Mouse (Mus musculus) kidney, embryonic 16.5 days (tissue): ENCODE measurements around the gene Cnnm2. TPM values are rescaled to one million over a fixed set of nuclear protein-coding genes. Genes with fewer than 3 reads are reported as not detected.

Source experiments
- ATAC-seq: fragments of 200-750 bp; cut with Nextera tagmentation; 2 replicates; pipeline ENCODE4 v1.8.0; 2017; ENCODE audit warnings: moderate TSS enrichment; ENCODE audit not compliant: low FRiP score, low TSS enrichment
- H3K27ac ChIP-seq: fragments of 300-500 bp; sonication (generic); 2 replicates; pipeline ENCODE4 v1.5.1; 2014; ENCODE audit warnings: low read length
- H3K27me3 ChIP-seq: fragments of 300-500 bp; sonication (generic); 2 replicates; pipeline ENCODE4 v1.6.1; 2014; ENCODE audit warnings: low read length, control low read depth, mixed read lengths; ENCODE audit not compliant: insufficient read depth
- H3K36me3 ChIP-seq: fragments of 300-500 bp; sonication (generic); 2 replicates; pipeline ENCODE4 v1.6.1; 2014; ENCODE audit warnings: low read length, control low read depth, mixed read lengths; ENCODE audit not compliant: insufficient read depth
- H3K4me1 ChIP-seq: fragments of 300-500 bp; sonication (generic); 2 replicates; pipeline ENCODE4 v1.6.1; 2014; ENCODE audit warnings: low read length, control low read depth, mixed read lengths; ENCODE audit not compliant: insufficient read depth
- H3K4me2 ChIP-seq: fragments of 300-500 bp; sonication (generic); replicated peaks from 2 replicates; pipeline ENCODE4 v1.6.1; 2014; ENCODE audit warnings: low read depth, low read length
- H3K4me3 ChIP-seq: fragments of 300-500 bp; sonication (generic); 2 replicates; pipeline ENCODE4 v1.5.1; 2014; ENCODE audit warnings: mild to moderate bottlenecking, low read length
- H3K9ac ChIP-seq: fragments of 300-500 bp; sonication (generic); replicated peaks from 2 replicates; pipeline ENCODE4 v1.6.1; 2014; ENCODE audit warnings: low read length
- H3K9me3 ChIP-seq: fragments of 300-500 bp; sonication (generic); 2 replicates; pipeline ENCODE4 v1.6.1; 2016; ENCODE audit warnings: low read length, control low read depth
- WGBS: fragments of 180-500 bp; shearing (Covaris S2); extraction: QIAGEN DNeasy Blood & Tissue Kit; methylation state at CpG from one replicate; pipeline ENCODE4 v1.1.7; 2014; 5-methylcytosine and 5-hydroxymethylcytosine counted together
- polyA plus RNA-seq: library from polyadenylated mRNA; unstranded; fragments of >200 nt; fragmentation: Nextera tagmentation; extraction: Ambion mirVana; gene quantifications from 2 replicates; pipeline ENCODE4 v1.2.1, GENCODE M21; 2015

The Cnnm2 gene
- polyA plus RNA-seq, 1 experiment from 2014 or later: 7.3 TPM

DNA sequence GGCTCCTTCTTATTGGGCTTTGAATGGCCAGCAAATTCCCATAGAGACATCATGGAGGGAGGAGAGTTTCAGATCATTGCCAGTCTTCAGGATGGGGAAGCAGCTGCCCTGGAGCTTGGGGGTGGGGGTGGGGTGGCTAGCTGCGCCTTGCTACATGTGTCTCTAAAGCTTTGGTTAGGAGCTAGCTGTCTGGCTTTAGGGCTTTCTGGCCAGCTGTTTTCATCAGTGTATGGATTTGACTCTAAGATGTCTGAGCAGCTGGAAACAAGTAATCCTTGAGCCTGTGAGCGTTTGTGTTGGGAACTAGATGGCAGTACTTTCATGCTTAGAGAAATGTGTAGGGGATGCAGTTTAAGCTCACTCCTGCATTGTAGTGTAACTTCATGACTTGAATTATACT, 42.3 kb downstream of the Cnnm2 start:
- no peak for ATAC-seq
- H3K27ac ChIP-seq: no peak overlapping the region
- no peak overlapping the region for H3K9ac ChIP-seq
- no peaks in the 10 kb centered on the region for H3K36me3 ChIP-seq
- 73% methylated on average over 2 of the region's 2 CpGs for WGBS
- no peak overlapping the region for H3K4me2 ChIP-seq
- no peaks in the 10 kb centered on the region for H3K27me3 ChIP-seq
- H3K4me3 ChIP-seq: no peak overlapping the region
- H3K4me1 ChIP-seq: no peaks in the 10 kb centered on the region
- no peaks in the 10 kb centered on the region for H3K9me3 ChIP-seq

DNA sequence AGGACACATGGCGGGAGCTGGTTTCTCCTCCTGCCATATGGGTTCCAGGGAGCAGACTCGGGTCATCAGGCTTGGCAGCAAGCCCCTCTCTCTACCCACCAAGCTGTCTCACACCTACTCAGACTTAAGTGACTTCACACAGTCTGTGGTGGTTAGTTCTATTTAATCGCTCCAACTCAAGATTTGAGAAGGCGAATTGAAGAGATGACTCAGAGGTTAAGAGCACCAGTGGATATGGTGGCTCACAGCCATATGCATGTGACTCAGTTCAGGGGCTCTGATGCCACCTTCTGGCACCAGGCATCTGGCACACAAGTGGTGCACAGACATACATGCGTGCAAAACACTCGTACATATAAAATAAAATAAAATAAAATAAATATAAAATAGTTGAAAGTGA, 43.4 kb downstream of the Cnnm2 start:
- ATAC-seq: no peak
- H3K4me3 ChIP-seq: no peak overlapping the region
- H3K36me3 ChIP-seq: no peaks in the 10 kb centered on the region
- no peaks in the 10 kb centered on the region for H3K27me3 ChIP-seq
- no peaks in the 10 kb centered on the region for H3K4me1 ChIP-seq
- no peak overlapping the region for H3K9ac ChIP-seq
- 89% methylated on average over 6 of the region's 6 CpGs for WGBS
- H3K9me3 ChIP-seq: no peaks in the 10 kb centered on the region
- H3K4me2 ChIP-seq: no peak overlapping the region
- no peak overlapping the region for H3K27ac ChIP-seq

DNA sequence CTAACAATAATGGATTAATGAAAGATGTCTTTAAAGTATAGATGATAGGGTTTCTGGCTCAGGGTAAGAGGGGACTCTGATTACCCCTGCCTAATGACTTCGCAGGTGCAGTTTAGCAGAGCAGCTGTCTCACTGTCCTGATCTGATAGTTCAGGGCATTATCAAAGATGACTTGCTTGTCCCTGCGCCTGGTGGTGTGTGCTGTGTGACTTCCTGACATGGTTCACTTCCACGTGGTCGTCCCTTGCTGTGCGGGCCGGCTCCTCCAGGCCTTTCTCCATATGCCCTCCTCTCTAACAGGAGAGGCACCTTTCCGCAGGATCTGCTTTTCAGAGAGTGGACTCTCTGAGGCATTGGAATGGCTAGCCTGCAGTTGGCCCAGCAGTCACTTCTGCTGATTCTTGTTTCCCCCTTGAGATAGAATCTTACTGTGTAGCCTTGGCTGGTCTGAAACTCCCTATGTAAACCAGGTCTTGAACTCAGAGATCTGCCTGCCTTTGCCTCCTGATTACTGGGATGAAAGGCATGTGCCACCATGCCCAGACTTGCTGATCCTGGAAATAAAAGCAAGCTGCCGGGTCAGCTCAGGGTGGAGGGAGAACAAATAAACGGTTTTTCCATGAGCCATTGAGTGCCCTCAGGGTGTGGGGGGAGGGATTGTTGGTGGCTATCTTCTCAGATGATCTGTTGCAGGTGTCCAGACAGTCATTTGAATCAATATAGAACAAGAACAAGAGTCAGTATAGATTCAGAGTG, 44.7 kb downstream of the Cnnm2 start:
- 67% methylated on average over 9 of the region's 9 CpGs for WGBS
- ATAC-seq: no peak

DNA sequence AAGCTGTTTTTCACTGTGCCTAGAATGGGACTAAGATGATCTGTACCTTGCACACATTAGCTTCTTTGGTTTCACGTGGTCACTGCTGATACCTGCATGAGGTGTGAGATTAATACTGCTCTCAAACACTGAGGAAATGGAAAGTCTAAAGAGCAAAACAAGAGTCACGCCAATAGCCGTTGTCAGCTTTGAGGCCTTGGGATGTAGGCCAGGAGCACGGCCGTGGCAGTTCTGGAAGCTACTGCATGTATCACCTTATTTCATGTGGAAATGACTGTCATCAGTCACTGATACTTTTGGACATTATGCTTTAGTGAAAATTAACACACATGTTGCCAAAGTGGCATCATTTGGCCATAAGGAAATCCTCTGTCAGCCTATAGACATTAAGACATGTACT, 46.9 kb downstream of the Cnnm2 start:
- Histone ChIP-seq H3K4me1 (0 out of 2 replicates have a peak, but pooled peaks cover 4% of the 10 kb centered on the region), H3K36me3 (no peaks in the 10 kb centered on the region), H3K9me3 (no peaks in the 10 kb centered on the region), H3K27me3 (no peaks in the 10 kb centered on the region), H3K4me2 (no peak overlapping the region), H3K9ac (no peak overlapping the region), H3K4me3 (no peak overlapping the region), H3K27ac (no peak overlapping the region)
- no peak for ATAC-seq
- WGBS: 89% methylated on average over 5 of the region's 5 CpGs

More for the DNA sequence above, 44.7 kb downstream of the Cnnm2 start:
- H3K36me3 ChIP-seq: no peaks in the 10 kb centered on the region
- no peak overlapping the region for H3K4me3 ChIP-seq
- no peaks in the 10 kb centered on the region for H3K9me3 ChIP-seq
- no peak overlapping the region for H3K27ac ChIP-seq
- 0 out of 2 replicates have a peak, but pooled peaks cover 4% of the 10 kb centered on the region for H3K4me1 ChIP-seq
- H3K9ac ChIP-seq: no peak overlapping the region
- no peak overlapping the region for H3K4me2 ChIP-seq
- H3K27me3 ChIP-seq: no peaks in the 10 kb centered on the region

DNA sequence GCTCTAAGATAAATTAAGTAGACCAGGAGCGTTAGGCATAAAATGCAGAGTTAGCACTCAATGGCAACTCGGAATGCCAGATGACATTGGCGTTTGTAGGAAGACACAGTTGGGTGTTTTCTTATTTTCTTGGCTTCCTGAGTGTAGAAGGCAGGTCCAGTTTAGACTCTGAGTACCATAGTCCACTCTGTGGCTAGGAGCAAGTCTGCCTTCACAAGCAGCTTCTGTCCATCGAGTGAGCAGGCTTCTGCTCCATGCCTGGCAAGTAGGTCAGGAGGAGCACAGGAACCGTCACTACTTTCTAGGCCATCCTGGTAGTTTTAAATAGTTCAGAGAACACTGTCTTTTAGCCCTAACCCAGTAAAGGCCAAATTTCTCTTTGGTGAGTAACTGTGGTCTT, 47.6 kb downstream of the Cnnm2 start:
- Histone ChIP-seq H3K9ac (no peak overlapping the region), H3K4me2 (no peak overlapping the region), H3K36me3 (no peaks in the 10 kb centered on the region), H3K27me3 (no peaks in the 10 kb centered on the region), H3K4me3 (no peak overlapping the region), H3K27ac (no peak overlapping the region), H3K9me3 (no peaks in the 10 kb centered on the region), H3K4me1 (0 out of 2 replicates have a peak, but pooled peaks cover 4% of the 10 kb centered on the region)
- 91% methylated on average over 5 of the region's 5 CpGs for WGBS
- no peak for ATAC-seq

DNA sequence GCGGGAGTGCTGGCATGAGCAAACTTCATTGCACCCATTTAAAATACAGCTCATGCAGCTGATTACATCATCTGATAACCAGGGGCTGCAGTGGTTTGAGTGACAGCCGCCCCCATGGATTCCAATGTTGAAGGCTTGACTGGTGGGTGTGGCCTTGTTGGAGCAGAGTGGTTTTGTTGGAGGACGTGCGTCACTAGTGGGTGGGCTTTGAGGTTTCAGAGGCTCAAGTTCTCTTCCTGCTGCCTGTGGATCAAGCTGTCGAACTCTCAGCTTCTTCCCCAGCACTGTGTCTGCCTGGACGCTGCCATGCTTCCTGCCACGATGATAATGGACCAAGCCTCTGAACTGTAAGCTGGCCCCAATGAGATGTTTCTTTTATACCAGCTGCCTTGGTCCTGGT, 57.9 kb downstream of the Cnnm2 start:
- Histone ChIP-seq H3K27ac (no peak overlapping the region), H3K9me3 (no peaks in the 10 kb centered on the region), H3K4me1 (no peaks in the 10 kb centered on the region), H3K4me2 (no peak overlapping the region; the same call in 1 of the 2 replicates), H3K36me3 (no peaks in the 10 kb centered on the region), H3K27me3 (no peaks in the 10 kb centered on the region), H3K9ac (no peak overlapping the region), H3K4me3 (no peak overlapping the region)
- 60% methylated on average over 7 of the region's 7 CpGs for WGBS
- no peak for ATAC-seq

DNA sequence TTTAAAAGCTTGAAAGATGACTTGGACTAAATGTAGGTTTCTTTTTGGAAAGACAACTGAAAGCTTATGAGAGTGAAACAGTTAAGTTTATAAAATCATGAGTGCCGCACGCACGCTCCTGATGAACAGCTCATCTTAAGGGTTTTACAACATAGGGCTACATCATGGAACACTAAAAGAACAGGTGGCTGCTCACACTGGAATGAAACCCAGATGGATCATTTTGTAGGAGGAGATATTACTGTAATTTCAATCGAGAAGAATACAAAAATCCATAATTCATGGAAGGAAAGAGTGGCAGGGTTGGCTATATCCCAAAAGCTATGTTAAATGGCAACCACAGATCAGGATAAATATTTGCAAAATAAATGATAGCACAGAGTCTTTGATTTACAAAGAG, 61.1 kb downstream of the Cnnm2 start:
- no peak overlapping the region for H3K9ac ChIP-seq
- no peak for ATAC-seq
- H3K4me2 ChIP-seq: no peak overlapping the region
- H3K9me3 ChIP-seq: no peaks in the 10 kb centered on the region
- H3K4me1 ChIP-seq: no peaks in the 10 kb centered on the region
- 88% methylated on average over 4 of the region's 4 CpGs for WGBS
- no peaks in the 10 kb centered on the region for H3K36me3 ChIP-seq
- no peak overlapping the region for H3K27ac ChIP-seq
- H3K27me3 ChIP-seq: no peaks in the 10 kb centered on the region
- no peak overlapping the region for H3K4me3 ChIP-seq

DNA sequence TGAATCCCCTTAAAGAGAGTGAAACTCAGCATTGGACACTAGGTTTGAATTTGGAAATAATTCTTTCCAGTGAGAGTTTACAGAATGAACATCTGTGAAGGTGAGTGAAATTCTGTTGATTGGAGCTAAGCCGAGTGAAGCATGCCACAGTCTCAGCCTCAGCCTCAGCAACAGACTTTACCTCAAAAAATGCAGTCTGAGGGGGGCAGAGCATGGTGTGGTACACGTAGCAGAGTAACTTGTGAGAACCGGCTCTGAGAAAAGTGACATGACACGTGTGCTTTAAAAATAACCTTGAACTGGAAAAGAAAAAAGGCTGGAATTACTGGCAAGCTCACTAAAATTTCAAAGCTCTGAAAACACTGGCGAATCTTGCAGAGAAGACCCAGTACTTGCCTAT, 62.4 kb downstream of the Cnnm2 start:
- WGBS: 59% methylated on average over 5 of the region's 5 CpGs
- Histone ChIP-seq H3K36me3 (no peaks in the 10 kb centered on the region), H3K27me3 (no peaks in the 10 kb centered on the region), H3K4me2 (no peak overlapping the region), H3K4me3 (no peak overlapping the region), H3K4me1 (no peaks in the 10 kb centered on the region), H3K27ac (no peak overlapping the region), H3K9ac (no peak overlapping the region), H3K9me3 (no peaks in the 10 kb centered on the region)
- ATAC-seq: no peak

DNA sequence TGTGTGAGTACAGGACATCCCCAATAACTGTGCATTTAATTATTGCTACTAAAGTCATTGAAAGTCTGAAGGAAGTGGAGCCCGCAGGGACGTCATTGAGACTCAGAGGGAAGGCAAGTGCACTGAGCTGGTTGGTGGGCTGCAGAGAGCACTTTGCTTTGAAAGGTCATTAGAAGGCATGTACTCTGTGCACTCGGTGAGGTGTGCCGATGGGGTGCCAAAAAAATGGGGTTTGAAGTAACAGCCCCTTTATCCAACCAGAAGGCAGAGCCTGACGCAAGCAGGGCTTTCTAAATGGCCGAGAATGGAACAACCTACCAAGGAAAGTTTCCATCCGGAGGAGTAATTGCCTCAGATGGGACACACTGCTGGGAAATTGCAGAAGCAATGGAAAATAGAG, 63.5 kb downstream of the Cnnm2 start:
- H3K4me3 ChIP-seq: no peak overlapping the region
- WGBS: 72% methylated on average over 7 of the region's 7 CpGs

DNA sequence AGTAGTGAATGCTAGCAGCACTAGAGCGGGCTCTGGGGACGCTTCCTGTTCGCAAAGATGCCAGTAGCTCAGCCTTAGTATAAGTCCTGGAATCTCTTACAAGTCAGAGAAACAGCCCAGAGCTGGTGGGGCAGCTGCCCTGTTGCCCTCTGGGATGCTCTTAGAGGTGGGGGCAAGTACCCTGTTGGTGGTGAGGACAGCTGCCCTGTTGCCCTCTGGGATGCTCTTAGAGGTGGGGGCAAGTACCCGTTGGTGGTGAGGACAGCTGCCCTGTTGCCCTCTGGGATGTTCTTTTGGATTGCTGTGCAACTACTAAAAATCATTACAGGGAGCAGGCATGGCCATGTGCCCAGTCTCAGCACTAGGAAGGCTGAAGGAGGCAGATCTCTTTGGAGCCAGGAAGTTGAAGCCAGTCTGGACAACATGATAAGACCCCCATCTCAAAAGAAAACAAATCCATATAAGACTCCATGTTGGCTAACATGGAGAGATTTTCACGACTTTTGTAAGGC, 66.3 kb downstream of the Cnnm2 start:
- Histone ChIP-seq H3K4me2 (no peak overlapping the region), H3K4me1 (no peaks in the 10 kb centered on the region), H3K36me3 (no peaks in the 10 kb centered on the region), H3K27ac (no peak overlapping the region), H3K27me3 (no peaks in the 10 kb centered on the region), H3K9ac (no peak overlapping the region), H3K4me3 (no peak overlapping the region), H3K9me3 (no peaks in the 10 kb centered on the region)
- no peak for ATAC-seq
- 87% methylated on average over 5 of the region's 5 CpGs for WGBS

More for the DNA sequence above, 63.5 kb downstream of the Cnnm2 start:
- H3K9ac ChIP-seq: no peak overlapping the region
- ATAC-seq: no peak
- H3K27ac ChIP-seq: no peak overlapping the region
- no peaks in the 10 kb centered on the region for H3K36me3 ChIP-seq
- H3K9me3 ChIP-seq: no peaks in the 10 kb centered on the region
- H3K4me2 ChIP-seq: no peak overlapping the region
- H3K4me1 ChIP-seq: no peaks in the 10 kb centered on the region
- H3K27me3 ChIP-seq: no peaks in the 10 kb centered on the region
